Mouse (Mus musculus) kidney, adult 11 months (tissue): Measurements from ENCODE around the gene Itgb7.

Source experiments
- DNase-seq: peaks from one replicate; pipeline ENCODE4 v3.0.0; 2022

Gene Itgb7

GRCm38 (mm10) chr15:102224992-102225617 is 6.6 kb downstream of the Itgb7 start:
- no peak for DNase-seq

- peak; percentile 61 for DNase-seq
Observed at GRCm38 (mm10) chr15:102224186-102224991, 7.4 kb downstream of the Itgb7 start.

- no peak for DNase-seq
Observed at GRCm38 (mm10) chr15:102222386-102222785, 9.4 kb downstream of the Itgb7 start.

- no peak for DNase-seq
Observed at GRCm38 (mm10) chr15:102217325-102217724, 14.4 kb downstream of the Itgb7 start.

- DNase-seq, result no peak
Observed at GRCm38 (mm10) chr15:102216459-102217228, 15.1 kb downstream of the Itgb7 start.

- DNase-seq, result no peak
Observed at GRCm38 (mm10) chr15:102215624-102216023, 16.1 kb downstream of the Itgb7 start.

GRCm38 (mm10) chr15:102214132-102214531 is 17.6 kb downstream of the Itgb7 start:
- DNase-seq, result no peak

- DNase-seq, result no peak
Observed at GRCm38 (mm10) chr15:102211895-102212294, 19.8 kb downstream of the Itgb7 start.

- no peak for DNase-seq
Observed at GRCm38 (mm10) chr15:102210816-102211215, 20.9 kb downstream of the Itgb7 start.

- DNase-seq, result no peak
Observed at GRCm38 (mm10) chr15:102209114-102209513, 22.6 kb downstream of the Itgb7 start.

GRCm38 (mm10) chr15:102208092-102208561 is 23.6 kb downstream of the Itgb7 start:
- DNase-seq, result no peak

- peak; percentile 57 for DNase-seq
Observed at GRCm38 (mm10) chr15:102207351-102207750, 24.4 kb downstream of the Itgb7 start.

- DNase-seq, result no peak
Observed at GRCm38 (mm10) chr15:102205779-102206178, 26.0 kb downstream of the Itgb7 start.

- no peak for DNase-seq
Observed at GRCm38 (mm10) chr15:102204674-102205505, 26.9 kb downstream of the Itgb7 start, which contains the start of gene Csad. Gene Csad (minus strand): TSS chr15:102204724.

GRCm38 (mm10) chr15:102203835-102204381 is 27.8 kb downstream of the Itgb7 start:
- peak; percentile 78 for DNase-seq

- peak; percentile 96 for DNase-seq
Observed at GRCm38 (mm10) chr15:102202971-102203834, 28.5 kb downstream of the Itgb7 start, which contains the start of gene Zfp740. Gene Zfp740 (plus strand): TSS chr15:102203249.

GRCm38 (mm10) chr15:102198841-102199240 is 32.9 kb downstream of the Itgb7 start:
- DNase-seq, result peak; percentile 26

- DNase-seq, result no peak
Observed at GRCm38 (mm10) chr15:102195373-102195772, 36.4 kb downstream of the Itgb7 start.

GRCm38 (mm10) chr15:102194439-102194838 is 37.3 kb downstream of the Itgb7 start:
- DNase-seq, result no peak

- DNase-seq, result no peak
Observed at GRCm38 (mm10) chr15:102193652-102194051, 38.1 kb downstream of the Itgb7 start.

- no peak for DNase-seq
Observed at GRCm38 (mm10) chr15:102192820-102193386, 38.8 kb downstream of the Itgb7 start.
